Mouse (Mus musculus): Measurements from ENCODE around the gene Rad51c.

DNA sequence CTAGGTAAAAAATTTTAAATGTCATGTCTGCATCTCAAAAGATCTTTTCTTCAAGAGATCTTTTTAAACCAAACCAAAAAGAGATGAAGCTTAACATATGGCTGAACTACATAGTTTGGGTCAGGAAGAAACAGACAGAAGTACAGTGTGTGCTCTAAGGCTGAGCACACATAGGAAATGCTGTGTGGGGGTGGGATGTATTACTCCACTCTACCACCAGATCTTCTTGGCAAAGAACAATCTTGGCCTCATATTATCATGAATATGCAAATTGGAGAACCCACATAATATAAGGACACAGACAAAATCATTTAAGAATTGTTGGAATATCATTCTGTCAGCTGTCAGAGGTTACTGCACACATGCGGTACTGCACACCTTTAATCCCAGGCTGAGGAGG is 19.1 kb downstream of the Rad51c start:
- TF ChIP-seq CTCF (IDR thresholded peaks at IDR 0.05; ENCODE audit: low read depth, low read length) (no peak), GATA1 (IDR thresholded peaks at IDR 0.05; ENCODE audit: borderline replicate concordance, low read length) (no peak), POLR2AphosphoS5 (IDR thresholded peaks at IDR 0.05; ENCODE audit: insufficient replicate concordance, low read depth, low read length) (no peak)
